Mouse (Mus musculus) intestine, postnatal 0 days (tissue): ENCODE results near the gene Dennd2c. TPM values are rescaled to one million over a fixed set of nuclear protein-coding genes. Genes with fewer than 3 reads are reported as not detected.

Experiments
- ATAC-seq: fragments of 200-750 bp; cut with Nextera tagmentation; 2 replicates; pipeline ENCODE4 v1.8.0; 2017; ENCODE audit warnings: mild to moderate bottlenecking, moderate TSS enrichment, moderate library complexity
- H3K27ac ChIP-seq: fragments of 300-500 bp; sonication (generic); 2 replicates; pipeline ENCODE4 v1.5.1; 2014; ENCODE audit warnings: mild to moderate bottlenecking, low read depth, low read length, moderate library complexity
- H3K27me3 ChIP-seq: fragments of 300-500 bp; sonication (generic); replicated peaks from 2 replicates; pipeline ENCODE4 v1.6.1; 2014; ENCODE audit warnings: low read length, mixed read lengths; ENCODE audit not compliant: control insufficient read depth, insufficient read depth
- H3K36me3 ChIP-seq: fragments of 300-500 bp; sonication (generic); 2 replicates; pipeline ENCODE4 v1.6.1; 2014; ENCODE audit warnings: mild to moderate bottlenecking, moderate library complexity; ENCODE audit not compliant: control insufficient read depth, insufficient read depth
- H3K4me1 ChIP-seq: fragments of 300-500 bp; sonication (generic); replicated peaks from 2 replicates; pipeline ENCODE4 v1.6.1; 2014; ENCODE audit warnings: antibody characterized with exemption, low read length, mixed read lengths; ENCODE audit not compliant: control insufficient read depth, insufficient read depth
- H3K4me2 ChIP-seq: fragments of 300-500 bp; sonication (generic); replicated peaks from 2 replicates; pipeline ENCODE4 v1.6.1; 2014; ENCODE audit warnings: low read depth, mild to moderate bottlenecking, moderate library complexity
- H3K4me3 ChIP-seq: fragments of 300-500 bp; sonication (generic); 2 replicates; pipeline ENCODE4 v1.5.1; 2014; ENCODE audit warnings: low read depth, low read length
- H3K9ac ChIP-seq: fragments of 300-500 bp; sonication (generic); 2 replicates; pipeline ENCODE4 v1.6.1; 2014; ENCODE audit warnings: mild to moderate bottlenecking, low read depth, low read length
- H3K9me3 ChIP-seq: fragments of 300-500 bp; sonication (generic); 2 replicates; pipeline ENCODE4 v1.6.1; 2016; ENCODE audit warnings: mixed run types; ENCODE audit not compliant: control insufficient read depth
- CTCF ChIP-seq: sonication (generic); IDR thresholded peaks from 2 replicates; pipeline ENCODE4 v1.5.1; 2016; ENCODE audit warnings: low read depth, mild to moderate bottlenecking, control low read depth, antibody characterized with exemption, moderate library complexity
- whole genome bisulfite sequencing: fragments of 180-500 bp; shearing (Covaris S2); extraction: QIAGEN DNeasy Blood & Tissue Kit; methylation state at CpG from one replicate; pipeline ENCODE4 v1.1.7; 2014; 5-methylcytosine and 5-hydroxymethylcytosine counted together
- polyA plus RNA-seq: library from polyadenylated mRNA; unstranded; fragments of >200 nt; fragmentation: Nextera tagmentation; extraction: Ambion mirVana; gene quantifications from 2 replicates; pipeline ENCODE4 v1.2.1, GENCODE M21; 2015

Gene Dennd2c
- polyA plus RNA-seq, 1 experiment from 2014 or later, result 0.96 TPM

- no peak for TF ChIP-seq CTCF
- Histone ChIP-seq H3K4me2 (no peak overlapping the region), H3K9me3 (no peaks in the 10 kb centered on the region), H3K27ac (no peak overlapping the region), H3K27me3 (no peaks in the 10 kb centered on the region), H3K4me1 (no peaks in the 10 kb centered on the region), H3K36me3 (peaks cover 37% of the 10 kb centered on the region), H3K9ac (no peak overlapping the region), H3K4me3 (no peak overlapping the region)
- WGBS, result 89% methylated on average over 6 of the region's 6 CpGs
- no peak for ATAC-seq
These were observed 33.4 kb upstream of the Dennd2c start for GRCm38 (mm10) chr3:103068971-103069370.

- Histone ChIP-seq H3K36me3 (peaks cover 3% of the 10 kb centered on the region; the same call in 1 of the 2 replicates), H3K4me3 (no peak within 1 kb of the TSS), H3K4me1 (no peaks in the 10 kb centered on the region), H3K4me2 (no peak within 1 kb of the TSS), H3K27me3 (no peaks in the 10 kb centered on the region), H3K9ac (no peak within 1 kb of the TSS), H3K27ac (no peak within 1 kb of the TSS), H3K9me3 (no peaks in the 10 kb centered on the region)
- no peak for ATAC-seq
- 57% methylated on average over 5 of the region's 5 CpGs for WGBS
- no peak for TF ChIP-seq CTCF
These were observed 28.6 kb upstream of the Dennd2c start, which contains the start of gene Ampd1 for GRCm38 (mm10) chr3:103073771-103074170. Gene Ampd1 (plus strand): TSS chr3:103074014.

- H3K4me2 ChIP-seq, result no peak overlapping the region
- WGBS, result 86% methylated on average over 9 of the region's 9 CpGs
- no peak for TF ChIP-seq CTCF
These were observed 26.5 kb upstream of the Dennd2c start for GRCm38 (mm10) chr3:103075871-103076270.

GRCm38 (mm10) chr3:103076476-103076875, 25.9 kb upstream of the Dennd2c start:
- Histone ChIP-seq H3K4me2 (no peak overlapping the region), H3K4me1 (no peaks in the 10 kb centered on the region), H3K4me3 (no peak overlapping the region), H3K27me3 (no peaks in the 10 kb centered on the region), H3K9me3 (no peaks in the 10 kb centered on the region), H3K27ac (no peak overlapping the region), H3K9ac (no peak overlapping the region), H3K36me3 (no peaks in the 10 kb centered on the region)
- 88% methylated on average over 9 of the region's 9 CpGs for WGBS
- ATAC-seq, result no peak
- no peak for TF ChIP-seq CTCF

More at GRCm38 (mm10) chr3:103075871-103076270, 26.5 kb upstream of the Dennd2c start:
- H3K9ac ChIP-seq, result no peak overlapping the region
- H3K27me3 ChIP-seq, result no peaks in the 10 kb centered on the region
- H3K4me3 ChIP-seq, result no peak overlapping the region
- H3K4me1 ChIP-seq, result no peaks in the 10 kb centered on the region
- H3K36me3 ChIP-seq, result no peaks in the 10 kb centered on the region
- H3K27ac ChIP-seq, result no peak overlapping the region
- no peak for ATAC-seq
- H3K9me3 ChIP-seq, result no peaks in the 10 kb centered on the region

GRCm38 (mm10) chr3:103079301-103079700, 23.1 kb upstream of the Dennd2c start:
- 86% methylated on average over 9 of the region's 9 CpGs for WGBS
- H3K27ac ChIP-seq, result no peak overlapping the region
- no peak for TF ChIP-seq CTCF

GRCm38 (mm10) chr3:103081051-103081450, 21.4 kb upstream of the Dennd2c start:
- Histone ChIP-seq H3K36me3 (no peaks in the 10 kb centered on the region), H3K4me3 (no peak overlapping the region), H3K9ac (no peak overlapping the region), H3K27me3 (no peaks in the 10 kb centered on the region), H3K4me1 (no peaks in the 10 kb centered on the region), H3K9me3 (no peaks in the 10 kb centered on the region), H3K4me2 (no peak overlapping the region), H3K27ac (no peak overlapping the region)
- no peak for TF ChIP-seq CTCF
- 71% methylated on average over 11 of the region's 11 CpGs for WGBS
- ATAC-seq, result no peak

More at GRCm38 (mm10) chr3:103079301-103079700, 23.1 kb upstream of the Dennd2c start:
- no peaks in the 10 kb centered on the region for H3K9me3 ChIP-seq
- H3K4me3 ChIP-seq, result no peak overlapping the region
- no peak overlapping the region for H3K9ac ChIP-seq
- no peaks in the 10 kb centered on the region for H3K36me3 ChIP-seq
- H3K4me1 ChIP-seq, result no peaks in the 10 kb centered on the region
- H3K27me3 ChIP-seq, result no peaks in the 10 kb centered on the region
- ATAC-seq, result no peak
- no peak overlapping the region for H3K4me2 ChIP-seq
